Mouse (Mus musculus): Measurements from ENCODE around the gene Jund.

GRCm38 (mm10) chr8:70742176-70742575 lies 43.4 kb downstream of the Jund start:
- TF ChIP-seq CTCF (IDR thresholded peaks at IDR 0.05; ENCODE audit: extremely low read depth, insufficient read depth, low read length) (no peak), POLR2A (IDR thresholded peaks at IDR 0.05; ENCODE audit: extremely low read depth, insufficient read depth, low read length) (no peak)
